Mouse (Mus musculus) cerebellum, postnatal 4 days (tissue): Measurements from ENCODE around the gene Npsr1.

ENCODE experiments used
- DNase-seq, 2 experiments: peaks; one replicate each; pipeline ENCODE4 v3.0.0; 2022; ENCODE audit warnings: low spot score in 2 of 2, mixed read lengths in 1 of 2

Gene Npsr1

DNA sequence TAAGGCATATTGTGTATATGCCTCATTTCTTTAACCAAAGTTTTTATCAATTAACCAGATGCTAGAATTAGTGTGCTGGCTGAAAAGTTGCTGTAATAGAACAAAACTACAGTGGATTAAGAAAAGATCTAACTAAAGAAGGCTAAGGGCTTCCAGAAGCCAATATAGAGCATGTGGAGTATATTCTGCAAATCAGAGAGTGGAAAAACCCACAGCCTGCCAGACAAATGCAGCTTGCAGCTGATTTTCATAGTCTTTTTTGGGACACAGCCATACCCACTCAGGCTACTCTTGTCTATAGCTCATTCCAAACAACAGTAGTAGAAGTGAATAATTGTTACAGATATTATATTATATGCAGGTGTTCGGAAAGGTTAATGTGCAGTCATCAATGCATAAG lies 138.7 kb downstream of the Npsr1 start:
- no peak for DNase-seq

DNA sequence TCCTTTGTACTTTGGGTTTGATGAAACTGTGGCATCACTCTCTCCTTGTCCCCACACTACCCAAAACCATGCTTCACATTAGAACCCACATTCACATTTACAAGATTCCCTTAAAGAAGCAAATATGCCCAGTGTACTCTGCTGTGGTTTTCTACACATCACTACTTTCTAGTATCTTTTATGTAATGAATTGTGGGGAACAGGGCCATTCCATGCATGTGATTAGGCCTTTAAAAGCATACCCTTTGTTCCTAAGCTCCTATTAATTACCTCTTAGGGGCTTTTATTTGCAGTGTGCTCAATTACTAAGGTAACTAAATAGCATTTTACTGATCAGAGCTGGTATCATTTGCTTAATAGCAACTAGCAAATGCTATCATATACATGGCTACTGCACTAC lies 149.8 kb downstream of the Npsr1 start:
- no peak for DNase-seq

DNA sequence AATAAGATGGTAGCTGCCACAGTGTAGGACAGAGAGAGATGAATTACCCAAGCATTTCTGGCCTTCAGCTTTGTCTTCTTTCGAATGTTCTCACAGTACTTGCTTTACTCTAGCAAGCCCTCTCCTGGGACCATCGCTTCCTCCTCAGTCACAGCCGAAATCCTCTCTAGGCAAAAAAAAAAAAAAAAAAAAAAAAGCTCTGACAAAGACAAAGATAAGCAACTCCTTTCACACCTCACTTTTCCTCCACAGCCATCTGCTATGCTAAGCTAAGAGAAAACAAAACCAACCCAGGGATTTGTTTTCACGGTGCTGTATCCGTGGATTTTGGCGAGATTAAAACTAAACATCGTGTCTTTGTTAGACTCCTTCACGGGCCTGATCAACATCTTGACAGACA lies 156.4 kb downstream of the Npsr1 start:
- DNase-seq = no peak

DNA sequence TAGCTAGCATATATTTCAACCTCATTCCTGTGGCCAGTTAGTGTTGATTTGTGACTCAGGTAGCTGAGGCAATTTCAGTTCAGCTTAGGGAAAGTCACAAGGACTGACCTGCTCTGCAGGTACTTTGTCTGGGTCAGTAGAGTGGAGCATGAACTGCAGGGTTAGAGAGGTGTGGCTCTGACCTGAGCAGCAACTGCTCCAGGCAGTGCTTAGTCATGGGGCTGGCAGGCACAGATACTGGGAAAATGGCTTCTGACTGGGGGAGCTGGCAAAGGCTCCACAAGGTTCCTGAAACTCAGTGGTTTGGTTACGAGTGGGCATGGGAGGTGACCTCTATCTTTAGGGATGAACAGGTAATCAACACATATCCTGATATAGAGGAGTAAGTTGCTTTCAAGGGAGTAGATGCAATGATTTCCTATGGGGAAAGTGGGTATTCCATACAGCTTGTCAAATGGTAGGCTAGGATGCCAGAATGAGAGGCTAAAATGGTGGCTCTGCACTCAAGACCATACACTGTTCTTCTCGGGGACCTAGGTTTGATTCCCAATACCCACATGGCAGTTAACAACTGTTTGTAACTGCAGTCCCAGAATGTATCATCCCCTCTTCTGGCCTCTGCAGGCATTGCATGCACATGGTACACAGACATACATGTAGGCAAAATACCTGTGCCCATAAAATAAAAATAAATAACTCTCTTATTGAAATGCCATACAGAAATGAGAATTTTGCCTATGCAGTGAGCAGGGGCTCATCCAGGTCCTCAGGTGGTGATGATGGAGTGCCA lies 182.9 kb downstream of the Npsr1 start:
- DNase-seq = no peak

DNA sequence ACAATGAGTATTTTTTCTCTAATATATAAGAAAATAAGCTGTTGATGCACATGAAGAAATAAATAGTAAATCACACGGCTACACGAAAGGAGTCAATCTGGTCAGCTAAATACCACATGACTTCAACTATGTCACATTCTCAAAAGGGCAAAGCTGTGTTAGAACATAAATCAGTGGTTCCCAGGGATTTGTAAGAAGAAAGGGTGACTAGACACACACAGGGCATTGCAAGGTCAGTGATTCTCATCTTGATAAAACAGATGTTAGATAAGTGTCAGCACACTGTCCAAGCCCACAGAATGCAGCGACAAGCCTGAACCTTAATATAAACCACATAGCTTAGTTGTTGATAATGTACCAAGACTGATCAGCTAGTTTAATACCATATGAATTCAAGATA lies 184.8 kb downstream of the Npsr1 start:
- DNase-seq = no peak

DNA sequence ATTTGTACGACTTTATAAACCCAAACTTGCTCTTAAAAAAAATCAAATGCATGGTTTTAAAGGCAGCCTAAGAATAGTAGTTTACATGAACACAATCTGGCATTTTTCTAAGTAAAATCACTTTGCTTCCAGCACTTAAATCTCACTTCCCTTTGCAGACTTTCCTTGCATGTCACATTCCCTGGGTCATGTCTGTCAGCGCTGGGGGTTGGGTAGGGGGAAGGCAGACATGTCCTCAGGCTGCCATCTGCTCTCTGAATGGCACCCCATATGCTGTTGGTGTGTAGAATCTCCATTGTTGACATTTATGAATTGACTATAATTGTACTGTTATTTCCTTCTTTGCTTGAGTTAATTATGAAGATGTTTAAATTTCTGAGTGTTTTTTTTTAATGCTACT lies 185.3 kb downstream of the Npsr1 start:
- no peak for DNase-seq

DNA sequence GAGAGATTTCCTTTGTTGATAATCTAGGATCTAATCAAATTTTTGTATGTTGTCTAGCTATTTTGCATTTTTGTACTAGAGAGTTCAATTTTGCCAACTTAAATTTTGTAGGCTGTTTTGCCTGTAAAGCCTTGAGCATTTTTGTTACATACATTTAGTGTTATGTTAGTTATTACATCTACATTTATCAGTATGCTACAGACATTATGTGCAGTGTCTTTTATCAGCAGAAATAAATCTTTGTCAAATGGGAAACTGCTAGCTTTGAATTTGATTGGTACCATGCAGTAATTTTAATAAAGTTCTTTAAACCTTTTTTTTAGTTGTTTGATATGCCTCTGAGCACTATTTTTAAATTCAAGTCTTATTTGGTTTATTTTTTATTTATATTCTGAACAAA lies 185.7 kb downstream of the Npsr1 start:
- no peak for DNase-seq

DNA sequence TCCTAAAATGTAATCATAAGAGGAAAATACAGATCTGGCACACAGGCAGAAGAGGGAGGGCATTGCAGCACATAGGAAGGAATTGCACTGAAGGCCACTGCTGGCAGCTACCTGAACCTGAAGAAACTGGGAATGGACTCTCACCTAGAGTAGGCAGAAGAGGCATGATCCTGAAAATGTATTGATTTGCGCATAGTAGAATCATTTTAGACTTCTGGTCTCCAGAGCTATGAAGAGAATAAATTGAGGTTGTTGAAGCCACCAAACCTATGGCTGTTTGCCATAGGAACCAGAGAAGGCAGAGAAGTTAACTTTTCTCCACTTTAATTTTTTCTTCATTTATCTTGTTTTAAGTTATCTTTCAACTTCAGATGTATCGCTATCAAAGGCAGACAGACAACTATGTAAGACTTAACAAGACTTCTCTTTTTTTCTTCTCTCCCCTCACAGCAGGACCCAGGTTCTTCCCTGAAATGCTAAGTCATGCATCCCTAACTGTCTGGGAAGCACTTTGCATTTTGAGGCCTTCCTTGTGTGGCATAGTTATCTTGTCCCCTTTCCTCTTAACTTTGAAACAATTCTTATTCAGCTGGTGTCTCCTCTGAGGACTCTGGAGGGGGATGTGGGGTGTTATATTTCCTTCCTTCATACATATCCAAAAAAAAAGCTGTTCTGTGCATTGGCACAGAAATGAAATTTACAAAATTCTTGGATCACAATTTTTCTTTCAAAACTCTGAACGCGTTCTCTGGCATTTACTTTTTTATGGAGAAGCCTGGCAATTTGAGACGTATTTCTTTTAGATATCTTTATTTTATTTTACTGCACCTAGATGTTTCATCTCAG lies 186.7 kb downstream of the Npsr1 start:
- DNase-seq = no peak

DNA sequence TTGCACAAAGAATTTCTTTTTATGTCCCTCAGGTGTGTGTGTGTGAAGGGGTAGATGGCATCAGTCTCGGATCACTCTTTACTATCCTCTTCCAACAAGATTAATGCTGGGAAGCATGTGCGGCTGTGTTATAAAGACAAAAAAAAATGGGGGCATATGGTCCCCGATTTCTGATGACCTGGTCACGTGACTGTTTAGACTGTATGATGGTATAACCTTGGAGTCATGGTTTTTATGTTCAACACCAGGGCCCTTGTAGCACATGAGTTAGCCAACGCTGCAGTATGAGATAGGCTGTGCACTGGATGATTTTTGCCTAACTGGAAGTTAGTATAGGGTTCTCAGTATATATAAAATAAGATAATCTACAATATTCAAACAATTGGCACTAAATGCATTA lies 187.6 kb downstream of the Npsr1 start:
- no peak for DNase-seq

DNA sequence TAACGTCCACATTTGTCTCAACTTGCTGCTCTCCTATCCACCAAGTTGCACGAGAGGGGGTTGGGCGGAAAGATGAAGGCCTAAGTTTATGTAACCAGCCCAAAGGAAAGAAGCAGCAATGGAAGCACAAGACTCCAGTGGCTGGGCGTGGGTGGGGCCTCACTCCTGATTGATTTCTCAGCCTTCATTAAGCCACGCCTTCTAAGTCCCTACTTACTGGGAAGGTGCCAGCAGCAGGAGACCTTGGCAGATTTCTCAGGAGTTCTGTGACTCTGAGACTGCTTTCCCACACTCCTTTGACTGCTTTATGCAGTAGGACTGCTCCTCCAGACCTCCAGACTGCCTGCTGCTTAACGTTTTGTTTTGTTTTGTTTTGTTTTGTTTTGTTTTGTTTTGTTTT lies 193.6 kb downstream of the Npsr1 start:
- DNase-seq = no peak

DNA sequence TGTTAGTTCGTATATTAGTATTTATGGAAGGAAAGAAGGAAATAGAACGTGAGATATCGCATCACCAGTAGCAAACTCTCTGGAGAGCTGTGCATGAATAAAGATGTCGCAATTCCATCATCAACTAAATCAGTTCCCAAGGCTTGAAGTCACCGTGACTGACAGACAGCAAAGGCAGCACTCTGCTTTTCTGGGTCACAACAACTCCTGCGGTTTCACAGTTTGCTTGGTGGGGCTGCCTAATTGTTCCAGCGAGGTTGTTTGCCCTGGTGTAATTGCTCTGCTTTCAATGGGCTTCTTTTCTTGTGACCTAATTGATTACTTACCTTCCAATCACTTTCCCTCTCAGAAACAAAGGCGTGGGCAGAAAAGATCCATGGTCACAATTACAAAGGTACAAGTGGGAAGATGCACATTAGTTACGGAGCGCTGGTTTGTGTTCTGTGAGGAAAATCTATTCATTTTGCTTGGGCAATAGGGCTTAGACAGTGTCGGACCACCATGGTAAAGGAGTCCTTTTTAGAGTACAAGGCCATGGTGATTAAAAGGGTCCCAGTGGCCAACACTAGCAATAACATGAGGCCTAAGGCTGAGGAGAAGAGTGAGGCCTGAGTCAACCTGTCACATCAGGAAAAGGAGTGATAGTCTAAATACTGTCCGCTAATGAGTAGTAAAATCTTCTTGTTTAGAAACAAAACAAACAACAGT lies 195.6 kb downstream of the Npsr1 start:
- no peak for DNase-seq

DNA sequence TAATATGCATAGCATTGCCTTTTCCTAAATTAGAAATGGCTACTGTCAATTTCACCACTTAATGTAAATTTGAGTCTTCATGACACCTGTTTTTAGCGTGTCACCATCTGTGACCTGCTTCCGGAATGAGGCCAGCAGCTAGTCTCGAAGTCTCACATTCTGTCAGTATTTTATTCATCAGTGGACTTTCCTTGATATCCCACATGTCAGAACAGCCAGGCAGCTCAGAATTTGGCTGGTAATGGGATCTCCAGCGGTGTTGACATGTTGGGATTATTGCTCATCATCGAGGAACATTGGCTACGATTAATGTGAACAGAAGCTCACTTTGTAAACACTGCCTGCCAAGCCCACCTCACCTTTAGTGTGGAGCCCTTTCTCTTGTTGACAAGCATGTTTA lies 205.1 kb downstream of the Npsr1 start:
- DNase-seq = peak in 1 of 2 experiments; percentile 11

DNA sequence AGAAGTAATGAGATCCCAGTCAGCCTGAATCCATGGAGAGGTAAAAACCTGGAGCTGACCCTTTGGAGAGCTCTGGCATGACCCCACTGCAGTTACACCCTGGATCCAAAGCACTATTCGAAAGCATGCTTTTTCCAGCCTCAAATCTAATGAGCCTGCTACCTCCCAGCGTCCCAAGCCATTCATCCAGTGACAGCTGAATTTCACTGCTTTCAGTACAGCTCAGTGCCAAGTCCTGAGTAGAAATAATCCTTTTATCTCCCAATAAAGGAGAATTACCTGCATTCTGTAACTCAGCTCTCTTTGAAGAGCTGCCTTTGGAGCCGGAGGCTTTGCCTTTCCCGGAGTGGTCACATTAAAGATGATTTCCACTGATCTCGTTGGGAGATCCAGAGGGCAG lies 209.2 kb downstream of the Npsr1 start:
- DNase-seq = no peak

DNA sequence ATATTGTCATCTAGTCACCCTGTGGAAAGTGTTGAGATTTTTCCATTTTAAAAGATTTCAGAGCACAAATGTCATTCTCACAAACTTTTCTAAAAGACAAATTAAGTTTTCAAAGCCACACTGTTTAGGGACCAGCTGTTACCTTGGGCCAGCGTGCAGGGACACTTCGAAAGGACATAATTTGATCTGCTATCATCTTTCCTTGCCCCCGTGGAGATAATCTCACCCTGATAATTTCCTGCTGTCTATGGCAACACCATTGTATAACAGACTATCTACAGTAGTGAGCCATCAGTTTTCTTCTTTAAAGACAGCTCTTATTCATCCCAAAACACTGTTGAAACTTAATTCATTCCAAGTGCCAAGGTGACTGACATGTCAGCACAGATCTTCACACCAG lies 209.6 kb downstream of the Npsr1 start:
- DNase-seq = no peak

DNA sequence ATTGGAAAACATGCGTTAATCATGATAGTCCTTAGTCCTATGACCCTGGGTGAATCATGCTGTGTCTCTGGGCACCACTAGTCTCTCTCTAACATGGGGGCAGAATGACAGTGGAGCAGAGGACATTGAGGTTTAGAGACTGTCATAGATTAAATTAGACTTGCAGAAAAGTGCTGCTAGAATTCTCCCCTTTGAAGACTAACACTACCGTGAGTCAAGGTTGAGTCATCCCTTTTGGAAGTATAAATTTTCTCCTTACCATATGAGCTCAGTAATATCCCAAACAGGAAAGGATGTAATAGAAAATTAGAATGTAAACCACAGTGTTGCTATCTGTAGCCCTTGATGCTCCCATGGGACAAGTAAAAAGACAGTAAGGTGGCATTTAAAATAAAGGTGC lies 218.0 kb downstream of the Npsr1 start:
- no peak for DNase-seq

DNA sequence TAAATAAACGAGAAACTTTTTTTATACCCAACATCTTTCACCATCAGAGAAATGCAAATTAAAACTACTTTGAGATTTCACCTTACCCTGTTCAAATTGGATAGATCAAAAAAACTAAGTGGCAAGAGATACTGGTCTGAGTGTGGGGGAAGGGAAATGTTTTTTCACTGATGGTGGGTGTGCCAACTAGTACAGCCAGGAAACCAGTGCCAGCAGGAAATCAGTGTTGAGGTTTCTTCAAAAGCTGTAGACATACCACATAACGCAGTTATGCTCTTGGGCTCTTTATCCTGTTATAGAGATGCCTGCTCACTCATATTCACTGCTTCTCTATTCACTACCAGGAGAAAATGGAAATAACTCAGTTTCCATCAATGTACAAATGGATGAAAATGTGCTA lies 233.9 kb downstream of the Npsr1 start:
- no peak for DNase-seq

DNA sequence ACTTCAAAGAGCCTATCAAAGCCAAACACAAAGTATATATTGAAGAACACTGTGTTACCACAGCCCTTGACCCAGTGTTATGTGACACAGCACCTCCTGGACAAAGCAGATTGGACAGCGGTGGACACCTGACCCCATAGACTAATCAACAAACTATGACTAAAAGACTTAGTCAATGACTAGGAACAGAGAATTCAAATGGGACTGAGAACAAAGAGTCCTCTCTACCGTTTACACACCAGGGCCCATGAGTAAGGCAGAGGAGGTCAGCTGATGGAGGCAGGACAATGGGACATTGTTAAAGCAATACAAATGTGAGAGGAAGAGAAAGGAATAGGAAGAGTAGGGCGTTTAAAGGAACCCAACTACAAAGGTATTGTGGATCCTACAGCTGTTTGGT lies 243.5 kb downstream of the Npsr1 start:
- no peak for DNase-seq

DNA sequence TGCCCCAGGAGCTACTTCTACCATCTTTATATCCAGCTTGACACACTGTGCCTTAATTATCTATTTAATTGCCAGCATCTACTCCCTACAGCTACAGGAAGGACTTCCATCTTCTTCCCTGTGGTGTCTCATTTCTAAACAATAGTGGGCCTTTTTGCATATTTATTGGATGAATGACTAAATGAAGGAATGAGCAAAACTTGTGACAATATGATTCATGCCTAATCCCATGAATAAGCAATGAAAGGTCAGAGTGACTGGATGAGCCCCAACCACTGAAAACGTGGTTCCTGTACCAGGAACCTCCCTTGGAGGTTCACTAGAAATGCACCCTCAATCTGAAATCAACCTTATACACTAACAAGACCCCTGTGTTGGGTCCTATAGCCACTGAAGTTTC lies 249.2 kb downstream of the Npsr1 start:
- DNase-seq = no peak

DNA sequence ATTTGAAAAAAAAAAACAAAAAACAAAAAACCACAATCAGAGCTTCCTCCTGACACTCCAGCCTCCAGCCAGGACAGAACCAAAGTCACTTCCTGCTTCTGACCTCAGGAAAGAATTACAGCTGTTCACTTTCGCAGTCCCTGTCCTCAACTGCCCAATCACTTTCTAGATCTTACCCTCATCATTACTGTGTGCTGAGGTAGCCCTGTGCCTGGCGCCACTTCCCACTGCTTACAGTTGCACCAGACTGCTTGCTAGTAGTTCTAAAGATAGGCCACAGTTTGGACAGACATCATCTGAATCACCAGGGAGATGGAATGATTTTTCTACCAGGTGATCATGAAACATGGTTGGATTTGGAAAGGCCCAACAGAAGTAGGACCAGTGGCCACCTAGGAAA lies 251.7 kb downstream of the Npsr1 start:
- DNase-seq = no peak

DNA sequence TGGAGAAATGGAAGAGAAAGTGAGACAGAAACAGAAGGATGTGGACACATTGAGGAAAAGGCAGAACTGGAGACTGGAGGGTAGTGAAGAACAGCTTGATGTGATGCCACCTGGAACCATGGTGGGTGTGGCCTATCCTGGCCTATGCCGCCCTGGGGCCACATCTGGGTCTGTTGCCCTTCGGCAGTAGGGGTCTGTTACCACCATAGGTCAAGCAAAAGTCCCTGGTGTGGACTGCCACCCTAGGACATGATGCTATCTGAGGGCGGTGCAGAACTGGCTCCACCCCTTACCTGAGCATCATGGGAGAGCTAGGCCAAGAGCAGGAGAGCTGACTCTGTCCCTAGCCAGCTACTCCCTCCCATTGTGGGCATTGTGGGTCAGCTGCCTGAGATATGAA lies 253.6 kb downstream of the Npsr1 start:
- no peak for DNase-seq
